Mouse (Mus musculus) cerebellum, adult 2 months (tissue): ENCODE measurements around the gene Kcnj6.

Source experiments
- CTCF ChIP-seq: fragments of 200-500 bp; IDR thresholded peaks from 2 replicates; pipeline ENCODE4 v1.5.1; 2011; ENCODE audit warnings: low read depth, mild to moderate bottlenecking, control low read depth, low read length, moderate library complexity, borderline replicate concordance; ENCODE audit not compliant: insufficient read depth
- POLR2A ChIP-seq: fragments of 200-500 bp; IDR thresholded peaks from 2 replicates; pipeline ENCODE4 v1.6.1; 2011; ENCODE audit warnings: low read length, control low read depth, borderline replicate concordance; ENCODE audit not compliant: insufficient read depth

DNA sequence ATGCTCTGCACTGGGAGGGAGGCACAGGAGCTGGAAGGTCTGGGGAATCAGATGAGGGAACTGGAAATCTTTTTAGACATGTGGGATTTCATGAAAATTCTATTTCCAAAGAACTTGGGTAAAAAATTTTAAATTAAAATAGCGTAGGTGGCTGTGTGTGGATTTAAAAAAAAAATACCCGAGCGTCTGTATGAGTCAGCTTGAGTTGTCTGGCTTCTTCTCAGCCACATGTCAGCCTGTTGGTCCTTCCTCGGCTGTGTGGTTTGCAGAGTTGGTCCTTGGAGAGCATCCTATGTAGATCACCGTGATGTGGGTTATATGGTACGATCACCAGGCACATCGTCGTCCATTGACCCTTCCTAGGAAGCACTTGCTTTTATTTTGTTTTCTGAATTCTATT is 114.3 kb downstream of the Kcnj6 start:
- TF ChIP-seq CTCF: no peak
- no peak for TF ChIP-seq POLR2A
